Mouse (Mus musculus): ENCODE results near the gene 1700025G04Rik. TPM values are rescaled to one million over a fixed set of nuclear protein-coding genes. Genes with fewer than 3 reads are reported as not detected.

The 1700025G04Rik gene
- polyA plus RNA-seq, 1 experiment, result 5.0 TPM

GRCm38 (mm10) chr1:152010251-152010980 lies 79.5 kb downstream of the 1700025G04Rik start:
- Histone ChIP-seq H3K4me3 (ENCODE audit: control insufficient read depth, insufficient read depth, low read length) (no peak overlapping the region), H3K36me3 (ENCODE audit: control insufficient read depth, insufficient read depth, low read length) (no peaks in the 10 kb centered on the region), H3K27me3 (ENCODE audit: control insufficient read depth, insufficient read depth, low read length) (no peaks in the 10 kb centered on the region), H3K27ac (ENCODE audit: control insufficient read depth, insufficient read depth, low read length) (no peak overlapping the region), H3K4me1 (replicated peaks; ENCODE audit: control insufficient read depth, insufficient read depth, low read length) (peaks cover 22% of the 10 kb centered on the region)
- TF ChIP-seq CTCF (IDR thresholded peaks at IDR 0.05; ENCODE audit: borderline replicate concordance, control insufficient read depth, extremely low read depth, insufficient read depth, low read length, poor library complexity) (no peak), POLR2A (IDR thresholded peaks at IDR 0.05; ENCODE audit: control insufficient read depth, extremely low read depth, insufficient read depth, low read length, poor library complexity) (no peak)
- no peak for DNase-seq
- 41% methylated on average over 13 of the region's 13 CpGs for WGBS

- Histone ChIP-seq H3K36me3 (ENCODE audit: control insufficient read depth, insufficient read depth, low read length) (no peaks in the 10 kb centered on the region), H3K27ac (ENCODE audit: control insufficient read depth, insufficient read depth, low read length) (no peak overlapping the region), H3K4me1 (replicated peaks; ENCODE audit: control insufficient read depth, insufficient read depth, low read length) (peaks cover 22% of the 10 kb centered on the region), H3K27me3 (ENCODE audit: control insufficient read depth, insufficient read depth, low read length) (no peaks in the 10 kb centered on the region), H3K4me3 (ENCODE audit: control insufficient read depth, insufficient read depth, low read length) (no peak overlapping the region)
- TF ChIP-seq POLR2A (IDR thresholded peaks at IDR 0.05; ENCODE audit: control insufficient read depth, extremely low read depth, insufficient read depth, low read length, poor library complexity) (no peak), CTCF (IDR thresholded peaks at IDR 0.05; ENCODE audit: borderline replicate concordance, control insufficient read depth, extremely low read depth, insufficient read depth, low read length, poor library complexity) (no peak)
- WGBS, result 20% methylated on average over 8 of the region's 8 CpGs
- no peak for DNase-seq
Measured at GRCm38 (mm10) chr1:152008473-152008991, 81.4 kb downstream of the 1700025G04Rik start.

GRCm38 (mm10) chr1:152006529-152006928 lies 83.4 kb downstream of the 1700025G04Rik start:
- 74% methylated on average over 6 of the region's 6 CpGs for WGBS

GRCm38 (mm10) chr1:152004509-152004908 lies 85.4 kb downstream of the 1700025G04Rik start:
- H3K27ac ChIP-seq (ENCODE audit: control insufficient read depth, insufficient read depth, low read length), result no peak overlapping the region
- WGBS, result 97% methylated on average over 6 of the region's 6 CpGs
- TF ChIP-seq POLR2A (IDR thresholded peaks at IDR 0.05; ENCODE audit: control insufficient read depth, extremely low read depth, insufficient read depth, low read length, poor library complexity) (no peak), CTCF (IDR thresholded peaks at IDR 0.05; ENCODE audit: borderline replicate concordance, control insufficient read depth, extremely low read depth, insufficient read depth, low read length, poor library complexity) (no peak)
- no peak overlapping the region for H3K4me3 ChIP-seq (ENCODE audit: control insufficient read depth, insufficient read depth, low read length)
- no peaks in the 10 kb centered on the region for H3K36me3 ChIP-seq (ENCODE audit: control insufficient read depth, insufficient read depth, low read length)
- no peaks in the 10 kb centered on the region for H3K27me3 ChIP-seq (ENCODE audit: control insufficient read depth, insufficient read depth, low read length)
- DNase-seq, result no peak
- peaks cover 17% of the 10 kb centered on the region for H3K4me1 ChIP-seq (replicated peaks; ENCODE audit: control insufficient read depth, insufficient read depth, low read length)

More at GRCm38 (mm10) chr1:152006529-152006928, 83.4 kb downstream of the 1700025G04Rik start:
- no peaks in the 10 kb centered on the region for H3K36me3 ChIP-seq (ENCODE audit: control insufficient read depth, insufficient read depth, low read length)
- H3K27ac ChIP-seq (ENCODE audit: control insufficient read depth, insufficient read depth, low read length), result no peak overlapping the region
- no peaks in the 10 kb centered on the region for H3K27me3 ChIP-seq (ENCODE audit: control insufficient read depth, insufficient read depth, low read length)
- H3K4me1 ChIP-seq (replicated peaks; ENCODE audit: control insufficient read depth, insufficient read depth, low read length), result peaks cover 22% of the 10 kb centered on the region
- no peak overlapping the region for H3K4me3 ChIP-seq (ENCODE audit: control insufficient read depth, insufficient read depth, low read length)
- peak; percentile 26 for DNase-seq
- TF ChIP-seq POLR2A (IDR thresholded peaks at IDR 0.05; ENCODE audit: control insufficient read depth, extremely low read depth, insufficient read depth, low read length, poor library complexity), result no peak
- TF ChIP-seq CTCF (IDR thresholded peaks at IDR 0.05; ENCODE audit: borderline replicate concordance, control insufficient read depth, extremely low read depth, insufficient read depth, low read length, poor library complexity), result no peak

GRCm38 (mm10) chr1:152000461-152000860 lies 89.5 kb downstream of the 1700025G04Rik start:
- Histone ChIP-seq H3K4me1 (replicated peaks; ENCODE audit: control insufficient read depth, insufficient read depth, low read length) (no peaks in the 10 kb centered on the region), H3K27ac (ENCODE audit: control insufficient read depth, insufficient read depth, low read length) (no peak overlapping the region), H3K36me3 (ENCODE audit: control insufficient read depth, insufficient read depth, low read length) (no peaks in the 10 kb centered on the region), H3K4me3 (ENCODE audit: control insufficient read depth, insufficient read depth, low read length) (no peak overlapping the region), H3K27me3 (ENCODE audit: control insufficient read depth, insufficient read depth, low read length) (no peaks in the 10 kb centered on the region)
- 95% methylated on average over 5 of the region's 5 CpGs for WGBS
- no peak for DNase-seq
- TF ChIP-seq CTCF (IDR thresholded peaks at IDR 0.05; ENCODE audit: borderline replicate concordance, control insufficient read depth, extremely low read depth, insufficient read depth, low read length, poor library complexity) (no peak), POLR2A (IDR thresholded peaks at IDR 0.05; ENCODE audit: control insufficient read depth, extremely low read depth, insufficient read depth, low read length, poor library complexity) (no peak)

- TF ChIP-seq POLR2A (IDR thresholded peaks at IDR 0.05; ENCODE audit: control insufficient read depth, extremely low read depth, insufficient read depth, low read length, poor library complexity) (no peak), CTCF (IDR thresholded peaks at IDR 0.05; ENCODE audit: borderline replicate concordance, control insufficient read depth, extremely low read depth, insufficient read depth, low read length, poor library complexity) (no peak)
- H3K27ac ChIP-seq (ENCODE audit: control insufficient read depth, insufficient read depth, low read length), result no peak overlapping the region
- 68% methylated on average over 7 of the region's 7 CpGs for WGBS
- DNase-seq, result no peak
- H3K4me3 ChIP-seq (ENCODE audit: control insufficient read depth, insufficient read depth, low read length), result no peak overlapping the region
- H3K4me1 ChIP-seq (replicated peaks; ENCODE audit: control insufficient read depth, insufficient read depth, low read length), result no peaks in the 10 kb centered on the region
- no peaks in the 10 kb centered on the region for H3K36me3 ChIP-seq (ENCODE audit: control insufficient read depth, insufficient read depth, low read length)
- no peaks in the 10 kb centered on the region for H3K27me3 ChIP-seq (ENCODE audit: control insufficient read depth, insufficient read depth, low read length)
Measured at GRCm38 (mm10) chr1:151999424-151999842, 90.5 kb downstream of the 1700025G04Rik start.

Data from thymus, adult 2 months (tissue).